Mouse (Mus musculus) forelimb bud, embryonic 11.5 days (tissue): ENCODE data around the gene Mybpc2.

Source experiments
- DNase-seq: peaks from one replicate; pipeline ENCODE4 v3.0.0-alpha.2; 2012; ENCODE audit warnings: low read depth, low spot score

The Mybpc2 gene

DNA sequence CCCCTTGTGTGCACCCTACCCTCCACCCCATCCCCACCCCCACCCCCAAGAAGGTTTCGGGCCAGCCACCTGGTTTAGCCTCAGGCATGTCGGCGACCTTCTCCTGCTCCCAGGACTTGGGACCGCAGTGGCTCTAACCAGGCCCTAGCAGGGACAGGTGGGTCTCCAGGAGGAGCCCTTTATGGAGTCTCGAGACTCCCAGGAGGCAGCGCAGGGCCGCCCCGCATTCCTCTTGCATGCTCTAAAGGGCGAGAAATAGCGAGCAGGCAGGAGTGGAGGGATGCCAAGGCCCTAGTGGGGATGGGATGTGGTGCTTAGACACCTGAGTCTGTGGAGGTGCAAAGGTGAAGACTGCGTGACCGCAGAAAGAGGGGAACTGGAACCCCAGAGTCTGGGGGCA is at the start of gene Mybpc2:
TSS of gene Mybpc2 (minus strand) at position 155 of the 400 bp plus-strand sequence.
- no peak for DNase-seq

DNA sequence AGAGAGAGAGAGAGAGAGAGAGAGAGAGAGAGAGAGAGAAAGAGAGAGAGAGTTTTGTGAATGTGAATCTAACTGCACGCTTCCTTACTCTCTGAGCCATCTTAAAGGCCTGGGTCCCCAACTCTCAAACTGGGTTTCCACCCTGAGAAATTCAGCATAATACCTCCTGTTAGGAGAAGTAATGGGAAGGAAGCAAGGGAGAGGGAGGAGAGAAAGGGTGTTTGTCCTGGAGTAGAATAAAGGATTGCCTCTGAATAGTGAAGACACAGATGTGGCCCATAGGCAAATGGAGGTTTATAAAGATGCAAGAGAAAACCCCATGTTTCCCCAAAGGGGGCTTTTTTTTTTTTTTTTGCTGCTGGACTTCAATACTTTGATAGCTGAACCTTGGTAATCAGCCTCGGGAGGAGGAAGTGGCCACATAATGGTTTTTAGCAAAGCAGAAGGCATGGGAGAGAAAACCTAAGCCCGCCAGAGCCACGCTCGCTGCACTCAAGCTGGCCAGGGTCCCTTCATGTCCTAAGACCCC is 48.6 kb upstream of the Mybpc2 start:
- no peak for DNase-seq

- no peak for DNase-seq
These were observed 47.8 kb upstream of the Mybpc2 start, which contains the start of gene Napsa for GRCm38 (mm10) chr7:44572213-44572701. Napsa (plus strand) TSS chr7:44572380.

GRCm38 (mm10) chr7:44571811-44572210 is 47.4 kb upstream of the Mybpc2 start:
- DNase-seq = no peak

DNA sequence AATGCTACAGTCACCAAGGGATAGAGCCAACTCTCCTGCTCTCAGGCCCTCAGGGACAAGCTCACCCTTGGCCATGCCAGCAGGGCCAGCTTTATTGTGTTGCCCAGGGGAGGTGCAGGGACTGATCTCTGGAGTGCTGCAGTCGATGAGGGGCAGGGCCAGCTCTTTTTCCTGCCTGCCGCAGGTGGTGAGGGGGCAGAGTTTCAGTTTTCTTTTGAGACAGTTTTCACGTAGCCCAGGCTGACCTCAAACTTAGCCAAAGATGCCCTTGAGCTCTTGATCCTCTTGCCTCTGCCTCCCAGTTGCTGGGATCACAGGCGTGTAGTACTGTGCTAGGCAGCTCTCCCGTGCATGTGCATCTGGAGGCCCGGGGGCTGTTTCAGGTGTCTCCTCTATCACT is 46.5 kb upstream of the Mybpc2 start:
- DNase-seq = no peak

DNA sequence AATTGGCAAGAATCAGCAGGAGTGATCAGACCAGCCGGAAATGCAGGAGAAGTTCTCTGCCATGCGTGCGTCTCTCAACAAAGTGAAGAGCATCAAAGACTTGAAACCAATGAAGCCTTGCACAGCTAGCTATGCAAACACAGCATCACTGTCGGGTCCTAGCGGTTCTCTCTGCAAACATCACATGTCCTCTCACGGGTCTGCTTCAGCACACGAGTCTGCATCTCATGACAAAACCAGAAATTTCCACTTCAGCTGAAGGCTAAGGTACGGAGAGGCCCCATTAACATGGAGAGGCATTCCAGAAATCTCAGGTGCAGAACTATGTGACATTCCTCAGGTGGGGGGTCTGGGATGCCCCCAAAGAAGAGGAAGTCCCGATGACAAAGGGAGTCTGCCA is 44.3 kb upstream of the Mybpc2 start:
- no peak for DNase-seq

GRCm38 (mm10) chr7:44565414-44565813 is 41.0 kb upstream of the Mybpc2 start:
- DNase-seq = no peak

GRCm38 (mm10) chr7:44564486-44564885 is 40.0 kb upstream of the Mybpc2 start:
- DNase-seq = no peak

DNA sequence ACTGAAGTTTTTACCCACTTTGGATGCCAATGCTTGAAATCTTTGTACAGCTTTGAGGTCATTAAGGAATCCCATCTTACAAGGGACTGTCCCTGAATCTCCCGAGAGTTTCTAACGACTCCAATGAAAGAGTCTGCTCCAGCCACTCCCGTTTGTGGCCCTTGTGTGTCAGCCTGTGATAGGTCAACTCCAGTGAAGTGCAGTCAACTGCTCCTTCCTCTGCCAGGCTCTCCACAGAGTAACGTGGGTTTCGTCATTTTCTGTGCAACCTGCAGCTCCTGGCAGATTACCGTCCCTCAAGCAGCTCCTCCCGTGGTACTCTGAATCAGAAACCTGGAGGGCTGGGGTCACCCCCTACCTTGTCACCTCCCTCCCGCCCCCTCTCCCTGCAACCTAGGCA is 38.8 kb upstream of the Mybpc2 start:
- no peak for DNase-seq

DNA sequence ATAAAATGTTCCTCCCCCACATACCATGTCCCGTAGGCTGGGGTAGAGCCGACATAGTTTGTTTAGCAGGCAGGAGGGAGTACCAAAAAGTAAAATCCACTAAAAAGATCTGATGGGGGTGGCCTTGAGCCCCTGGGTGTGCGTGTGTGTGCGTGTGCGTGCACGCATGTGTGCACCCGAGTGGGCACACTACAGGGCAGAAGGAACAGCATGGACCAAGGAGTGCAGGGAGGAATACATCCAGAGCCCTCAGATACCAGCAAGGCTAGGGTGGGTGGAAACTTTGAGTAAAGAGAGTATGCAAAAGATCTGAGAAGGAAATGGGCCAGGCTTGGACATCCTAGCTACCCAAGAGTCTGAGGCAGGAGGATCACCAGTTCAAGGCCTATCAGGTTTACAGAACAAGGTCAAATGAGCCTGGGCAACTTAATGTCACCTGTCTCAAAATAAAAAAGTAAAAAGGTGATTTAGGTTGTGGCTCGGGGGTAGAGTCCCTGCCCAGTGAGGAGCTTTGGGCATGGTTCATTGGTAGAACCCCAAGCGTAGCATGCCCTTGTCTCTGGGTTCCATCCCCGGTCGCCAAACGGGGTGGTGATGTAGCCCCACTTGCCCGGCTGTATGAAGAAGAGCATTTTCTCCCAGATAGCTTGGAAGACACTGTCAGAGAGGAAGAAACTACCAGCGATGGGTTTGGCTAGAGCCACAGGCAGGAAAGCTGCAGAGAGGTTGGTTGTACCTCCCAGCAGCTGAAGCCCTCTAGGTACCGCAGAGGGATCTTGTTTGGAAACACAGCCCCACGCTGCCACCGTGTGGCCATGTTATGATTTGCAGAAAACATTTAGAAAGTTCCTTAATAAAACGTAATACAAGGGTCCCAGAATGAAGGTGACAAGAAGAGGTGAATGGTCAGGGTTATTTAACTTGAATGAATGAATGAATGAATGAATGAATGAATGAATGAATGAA is 36.3 kb upstream of the Mybpc2 start:
- peak; percentile 89 for DNase-seq

GRCm38 (mm10) chr7:44557629-44558028 is 33.2 kb upstream of the Mybpc2 start:
- no peak for DNase-seq

DNA sequence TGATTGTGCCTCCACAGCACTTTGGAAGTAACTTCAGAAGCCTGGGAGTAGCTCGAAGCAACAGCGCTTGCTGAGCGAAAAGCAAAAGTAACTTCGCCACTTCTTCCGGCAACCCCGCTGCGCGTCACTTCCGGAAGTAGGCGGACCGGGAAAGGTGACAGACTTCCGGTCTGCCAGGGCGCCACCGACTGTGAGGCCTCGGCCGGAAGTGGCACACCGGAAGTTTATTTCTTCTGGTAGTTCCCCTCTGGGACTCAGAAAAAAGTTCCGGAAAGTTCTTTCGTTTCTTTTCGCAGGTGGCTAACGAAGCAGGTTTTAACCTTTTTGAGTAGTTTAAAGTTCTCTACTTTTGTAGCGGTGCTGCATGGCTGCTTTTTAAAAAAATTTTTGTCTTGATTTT is 29.4 kb upstream of the Mybpc2 start, which contains the start of gene Nr1h2:
TSS of gene Nr1h2 (minus strand) at position 126 of the 400 bp plus-strand sequence.
- DNase-seq = peak; percentile 96

DNA sequence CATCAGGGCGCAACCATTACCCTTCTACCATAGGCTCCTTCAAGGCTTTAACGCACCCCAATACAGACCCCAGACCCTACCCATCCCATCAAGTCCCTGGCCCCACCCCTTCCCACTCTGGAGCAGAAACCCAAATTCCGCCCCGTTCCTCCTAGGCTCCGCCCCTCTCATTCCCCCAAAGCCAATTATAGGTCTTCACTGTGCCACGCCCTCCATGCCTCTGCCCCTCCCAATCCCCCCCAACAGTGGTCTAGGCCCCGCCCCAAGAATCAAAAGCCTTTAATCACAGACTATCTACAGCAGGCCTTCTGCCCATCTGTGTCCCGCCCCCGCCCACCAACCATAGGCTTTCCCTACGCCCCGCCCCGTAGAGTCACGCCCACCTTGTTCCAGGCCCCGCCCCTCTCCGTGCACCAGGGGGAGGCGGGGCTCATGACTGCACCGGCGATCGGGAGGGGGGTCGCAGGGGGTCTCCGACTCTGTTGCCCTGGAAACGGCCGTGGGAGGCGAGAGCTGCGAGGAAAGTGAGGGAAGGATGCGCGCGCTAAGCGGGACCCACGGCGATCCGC is 28.8 kb upstream of the Mybpc2 start:
- peak; percentile 87 for DNase-seq

DNA sequence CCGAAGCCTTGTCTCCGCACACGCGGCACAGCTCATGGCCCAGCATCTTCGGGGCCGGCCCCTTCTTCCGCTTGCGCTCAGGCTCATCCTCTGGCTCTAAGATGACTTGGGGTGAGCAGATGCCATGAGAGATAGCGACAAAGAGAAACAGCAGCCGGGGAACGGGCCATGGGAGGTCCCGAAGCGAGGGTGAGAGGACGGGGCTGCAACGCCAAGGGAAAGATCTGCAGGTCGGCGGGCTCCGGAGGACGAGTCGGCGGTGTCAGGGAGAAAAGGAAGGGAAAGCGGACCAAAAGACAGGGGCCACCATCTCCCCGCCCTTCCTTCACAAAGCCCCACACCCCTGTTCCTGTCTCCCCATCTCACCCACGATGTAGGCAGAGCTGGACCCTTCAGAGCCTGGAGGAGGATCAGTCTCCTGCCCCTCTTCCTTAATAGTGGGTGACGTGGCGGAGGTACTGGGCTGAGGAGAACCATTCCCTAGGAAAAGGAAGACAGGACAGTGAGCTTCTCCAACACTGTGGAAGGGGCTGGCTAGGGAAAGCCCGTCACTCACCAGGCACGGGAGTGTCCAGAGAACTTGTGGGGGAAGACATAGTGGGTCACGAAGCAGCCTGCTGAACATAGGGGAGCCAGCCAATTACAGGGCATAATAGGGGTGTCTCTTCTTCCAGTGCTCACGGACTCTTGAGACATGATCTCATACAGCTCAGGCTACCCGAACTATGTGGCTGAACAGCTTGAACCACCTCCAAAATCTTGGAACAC is 27.9 kb upstream of the Mybpc2 start:
- no peak for DNase-seq

DNA sequence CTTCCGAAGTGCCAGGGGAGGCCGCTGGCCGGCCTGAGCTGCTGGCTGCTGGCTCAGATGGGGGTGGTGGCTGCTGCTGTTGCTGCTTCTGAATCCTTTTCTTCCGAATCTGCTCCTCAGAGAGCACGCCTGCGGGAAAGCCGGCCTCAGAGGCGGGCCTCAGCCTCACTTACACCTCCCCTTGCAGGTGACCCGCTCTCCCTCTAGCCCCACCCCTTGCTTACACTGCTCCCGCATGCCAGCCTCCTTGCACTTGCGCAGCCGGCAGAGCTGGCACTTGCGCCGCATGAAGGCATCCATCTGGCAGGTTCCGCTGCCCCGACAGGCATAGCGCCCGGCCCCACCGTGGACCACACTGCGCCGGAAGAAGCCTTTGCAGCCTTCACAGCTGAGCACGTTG is 27.3 kb upstream of the Mybpc2 start:
- no peak for DNase-seq

- DNase-seq = no peak
These were observed 26.8 kb upstream of the Mybpc2 start for GRCm38 (mm10) chr7:44551301-44551700.

DNA sequence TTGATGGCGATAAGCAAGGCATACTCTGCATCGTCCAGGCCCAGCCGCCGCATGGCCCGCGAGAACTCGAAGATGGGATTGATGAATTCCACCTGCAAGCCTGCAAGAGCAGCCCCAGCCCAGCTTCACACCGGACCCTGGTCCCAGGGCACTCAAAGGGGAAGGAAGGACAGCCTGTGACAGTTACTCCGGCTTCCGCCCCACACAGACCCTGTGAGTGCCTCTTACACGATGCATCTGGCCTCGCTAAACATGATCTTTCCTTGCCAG is 25.9 kb upstream of the Mybpc2 start:
- DNase-seq = no peak

DNA sequence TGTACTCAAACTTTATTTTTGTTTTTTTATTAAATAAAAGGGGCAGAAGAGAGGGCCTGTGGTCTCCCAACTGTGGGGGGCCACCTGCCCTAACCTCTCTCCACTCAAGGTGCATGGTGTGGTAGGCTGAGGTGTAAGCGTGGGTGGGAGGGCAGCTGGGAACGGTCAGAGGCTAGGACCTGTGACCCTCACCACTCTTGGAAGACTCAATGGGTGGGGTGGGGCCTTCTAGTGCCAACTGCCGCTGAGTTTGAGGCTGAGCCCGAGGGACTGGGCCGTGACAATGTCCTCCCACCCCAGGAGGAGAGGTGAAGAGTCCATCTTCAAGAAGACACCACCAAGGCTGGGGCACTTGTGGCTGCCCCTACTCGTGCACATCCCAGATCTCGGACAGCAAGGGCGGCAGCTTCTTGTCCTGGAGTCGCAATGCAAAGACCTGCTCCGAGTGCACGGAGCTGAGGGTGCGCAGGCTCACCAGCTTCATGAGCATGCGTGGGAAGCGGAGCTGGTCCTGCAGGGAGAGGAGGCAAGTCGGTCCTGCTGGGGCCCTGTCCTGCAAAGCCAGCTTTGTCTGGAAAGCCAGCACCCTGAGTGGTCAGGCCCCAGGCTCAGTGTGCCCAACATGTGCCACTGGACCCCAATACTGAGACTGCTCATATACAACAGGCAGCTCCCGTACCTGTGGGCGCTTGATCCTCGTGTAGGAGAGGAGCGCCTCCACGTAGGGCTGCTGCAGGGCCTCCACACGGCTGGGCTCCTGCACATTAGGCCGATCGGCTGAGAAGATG is 25.4 kb upstream of the Mybpc2 start:
- DNase-seq = no peak

DNA sequence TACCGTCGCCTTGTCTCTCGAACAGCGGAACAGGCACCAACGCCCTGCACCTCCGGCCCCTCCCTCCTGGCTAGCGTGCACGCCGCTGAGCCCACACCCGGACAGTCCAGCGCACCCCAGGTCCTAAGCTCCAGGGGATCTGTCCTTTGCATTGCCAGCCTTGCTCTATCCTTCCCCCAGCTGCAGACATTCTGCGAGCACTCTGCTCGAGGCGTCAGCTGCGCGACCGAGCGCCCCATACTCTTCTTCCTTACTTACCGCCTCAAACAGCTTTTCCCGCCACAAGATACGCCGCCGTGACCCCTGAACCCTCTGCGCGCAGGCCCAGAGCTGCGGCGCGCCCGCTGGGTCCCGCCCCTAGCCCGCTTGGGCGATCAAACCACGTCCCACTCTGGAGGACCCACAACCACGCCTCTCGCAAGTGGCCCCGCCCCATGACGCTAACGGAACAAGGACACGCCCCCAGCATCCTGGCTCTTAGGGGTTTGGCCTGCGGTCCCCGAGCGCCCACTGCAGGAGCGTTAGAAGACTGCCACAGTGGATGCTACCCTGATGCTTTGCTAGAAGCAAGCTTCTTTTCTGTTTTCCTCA is 24.1 kb upstream of the Mybpc2 start, which contains the start of gene Pold1:
TSS of gene Pold1 (minus strand) at position 353 of the 591 bp plus-strand sequence.
- peak; percentile 99 for DNase-seq

DNA sequence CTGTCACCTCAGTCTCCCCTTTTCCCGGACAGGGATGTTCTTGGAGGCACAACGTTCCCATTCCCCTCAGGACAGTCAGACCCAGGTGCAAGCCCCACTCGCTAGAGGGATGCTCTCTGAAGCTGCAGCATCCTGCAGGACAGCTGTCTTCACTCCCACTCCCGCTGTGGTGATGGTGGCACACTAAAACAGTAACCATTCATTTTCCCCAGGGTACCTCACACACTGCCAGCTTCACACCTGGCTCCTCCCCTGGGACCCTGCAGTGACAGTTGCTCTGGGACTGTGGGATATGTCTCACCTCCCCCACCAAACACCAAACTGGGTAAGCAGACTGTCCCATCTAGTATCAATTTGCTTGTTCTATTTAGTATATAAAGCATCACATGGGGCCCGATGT is 23.3 kb upstream of the Mybpc2 start:
- no peak for DNase-seq

DNA sequence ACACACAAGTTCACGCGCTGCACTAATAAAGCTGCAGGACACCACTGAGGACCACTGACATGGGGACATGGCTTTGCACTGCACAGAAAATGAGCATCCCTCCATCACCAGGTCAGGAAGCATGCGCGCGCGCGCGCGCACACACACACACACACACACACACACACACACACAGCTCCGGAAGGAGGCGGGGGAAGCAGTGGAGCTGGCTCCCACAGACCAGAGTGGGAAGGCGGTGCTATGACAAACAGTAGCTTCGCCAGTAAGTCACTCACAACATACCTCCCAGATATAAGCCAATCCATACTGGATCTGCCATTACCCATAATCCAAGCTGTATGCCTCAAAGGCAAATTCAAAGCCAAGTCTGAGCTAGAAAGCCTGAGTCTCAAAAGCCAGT is 22.6 kb upstream of the Mybpc2 start:
- DNase-seq = no peak
